Mouse (Mus musculus) limb, embryonic 10.5 days (tissue): ENCODE results near the gene Vax2. TPM values are rescaled to one million over a fixed set of nuclear protein-coding genes. Genes with fewer than 3 reads are reported as not detected.

Source experiments
- DNase-seq: peaks from one replicate; pipeline ENCODE4 v3.0.0-alpha.2; 2017; ENCODE audit warnings: low spot score
- H3K27ac ChIP-seq: fragments of 300-500 bp; sonication (generic); 2 replicates; pipeline ENCODE4 v1.5.1; 2016; ENCODE audit warnings: mild to moderate bottlenecking
- H3K27me3 ChIP-seq: fragments of 300-500 bp; sonication (generic); 2 replicates; pipeline ENCODE4 v1.6.1; 2016; ENCODE audit warnings: low read depth, mild to moderate bottlenecking; ENCODE audit not compliant: poor library complexity, severe bottlenecking
- H3K36me3 ChIP-seq: fragments of 300-500 bp; sonication (generic); 2 replicates; pipeline ENCODE4 v1.6.1; 2016; ENCODE audit warnings: mild to moderate bottlenecking, moderate library complexity
- H3K4me1 ChIP-seq: fragments of 300-500 bp; sonication (generic); 2 replicates; pipeline ENCODE4 v1.6.1; 2016
- H3K4me3 ChIP-seq: fragments of 300-500 bp; sonication (generic); 2 replicates; pipeline ENCODE4 v1.5.1; 2016; ENCODE audit warnings: mild to moderate bottlenecking, moderate library complexity
- H3K9me3 ChIP-seq: fragments of 300-500 bp; sonication (generic); replicated peaks from 2 replicates; pipeline ENCODE4 v1.6.1; 2016; ENCODE audit warnings: mild to moderate bottlenecking
- WGBS: fragments of 180-500 bp; shearing (Covaris S2); methylation state at CpG from one replicate; pipeline ENCODE4 v1.1.7; 2016; 5-methylcytosine and 5-hydroxymethylcytosine counted together
- polyA plus RNA-seq: library from polyadenylated mRNA; unstranded; fragments of >200 nt; fragmentation: Nextera tagmentation; extraction: Ambion mirVana; gene quantifications from 2 replicates; pipeline ENCODE4 v1.2.1, GENCODE M21; 2016

The Vax2 gene
- polyA plus RNA-seq, 1 experiment from 2014 or later = 6.3 TPM

DNA sequence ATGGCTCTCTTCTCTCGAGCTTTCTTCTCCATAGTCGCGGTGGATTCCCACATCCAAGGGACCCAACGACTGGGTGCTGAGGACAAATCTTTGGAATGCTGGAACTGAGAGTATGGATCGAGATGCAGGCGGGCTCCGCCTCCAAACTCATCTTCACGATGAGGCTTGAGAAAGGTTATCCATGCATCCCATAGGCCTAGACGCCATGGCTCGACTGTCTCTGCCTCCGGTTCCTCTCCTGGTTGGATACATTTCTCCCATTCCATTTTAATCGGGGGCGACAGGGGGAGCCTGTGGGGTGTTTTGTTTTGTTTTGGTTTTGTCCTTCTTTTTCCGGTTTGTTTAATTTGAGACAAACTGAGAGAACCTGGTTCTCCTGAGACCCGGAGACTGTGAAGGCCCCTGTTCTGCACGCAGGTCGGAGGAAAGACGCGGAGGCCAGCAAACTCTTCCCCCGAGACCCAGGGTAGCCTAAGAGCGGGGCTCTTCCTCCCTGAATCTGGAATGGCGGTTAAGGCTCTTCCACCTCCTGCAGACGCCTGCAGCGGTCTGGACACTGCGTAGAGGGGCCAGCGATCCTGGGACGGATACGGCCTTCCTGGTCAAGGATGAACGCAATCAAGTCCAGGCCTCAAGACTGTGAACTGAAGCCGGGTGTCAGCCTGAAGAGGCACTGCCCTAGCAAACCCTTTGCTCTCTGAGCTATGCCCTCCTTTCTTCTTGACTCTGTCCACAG, 4.6 kb downstream of the Vax2 start:
- WGBS = 2% methylated on average over 30 of the region's 30 CpGs
- peaks cover 100% of the 10 kb centered on the region for H3K27me3 ChIP-seq
- no peaks in the 10 kb centered on the region for H3K9me3 ChIP-seq
- peak overlapping the region; percentile 31 for H3K4me3 ChIP-seq
- H3K4me1 ChIP-seq = peaks cover 46% of the 10 kb centered on the region
- H3K36me3 ChIP-seq = no peaks in the 10 kb centered on the region
- no peak overlapping the region for H3K27ac ChIP-seq
- peak; percentile 61 for DNase-seq

DNA sequence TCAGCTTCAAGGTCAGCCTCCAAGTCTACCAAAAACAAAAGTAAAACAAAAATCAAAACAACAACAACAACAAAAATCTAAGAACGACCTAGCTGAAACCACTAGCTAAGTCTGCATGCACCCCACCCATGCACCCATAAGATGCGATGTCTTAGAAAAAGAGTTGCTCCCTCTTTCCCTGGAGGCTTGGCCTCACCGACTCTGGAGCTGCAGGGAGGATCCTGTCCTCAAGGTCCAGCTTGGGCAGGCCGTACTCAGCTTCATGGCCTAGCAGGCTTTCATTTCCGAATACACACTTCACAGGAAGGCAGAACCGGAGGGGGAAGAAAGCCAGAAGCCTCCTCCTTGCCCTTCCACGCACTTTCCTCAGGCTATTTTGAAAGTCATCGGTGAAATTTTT, 6.0 kb downstream of the Vax2 start:
- under 1% methylated on average over 8 of the region's 8 CpGs for WGBS
- Histone ChIP-seq H3K27me3 (peaks cover 100% of the 10 kb centered on the region), H3K36me3 (no peaks in the 10 kb centered on the region), H3K27ac (no peak overlapping the region), H3K4me1 (peaks cover 32% of the 10 kb centered on the region), H3K9me3 (no peaks in the 10 kb centered on the region), H3K4me3 (no peak overlapping the region)
- DNase-seq = peak; percentile 48

GRCm38 (mm10) chr6:83722526-83722925, 11.5 kb downstream of the Vax2 start:
- Histone ChIP-seq H3K4me3 (no peak overlapping the region), H3K27ac (no peak overlapping the region), H3K9me3 (no peaks in the 10 kb centered on the region), H3K4me1 (0 out of 2 replicates have a peak, but pooled peaks cover 4% of the 10 kb centered on the region), H3K27me3 (peaks cover 68% of the 10 kb centered on the region), H3K36me3 (no peaks in the 10 kb centered on the region)
- no peak for DNase-seq
- 25% methylated on average over 6 of the region's 6 CpGs for WGBS

- Histone ChIP-seq H3K4me1 (0 out of 2 replicates have a peak, but pooled peaks cover 4% of the 10 kb centered on the region), H3K27me3 (peaks cover 43% of the 10 kb centered on the region), H3K36me3 (no peaks in the 10 kb centered on the region), H3K4me3 (no peak overlapping the region), H3K27ac (no peak overlapping the region), H3K9me3 (no peaks in the 10 kb centered on the region)
- no peak for DNase-seq
- WGBS = 44% methylated on average over 4 of the region's 4 CpGs
These were observed 16.1 kb downstream of the Vax2 start for GRCm38 (mm10) chr6:83727178-83727577.

- WGBS = 93% methylated on average over 3 of the region's 3 CpGs
- DNase-seq = peak; percentile 42
- Histone ChIP-seq H3K9me3 (no peaks in the 10 kb centered on the region), H3K4me3 (no peak overlapping the region), H3K27ac (no peak overlapping the region), H3K36me3 (no peaks in the 10 kb centered on the region), H3K27me3 (peaks cover 38% of the 10 kb centered on the region; the same call in 1 of the 2 replicates), H3K4me1 (no peaks in the 10 kb centered on the region)
These were observed 17.4 kb downstream of the Vax2 start for GRCm38 (mm10) chr6:83728488-83728887.

DNA sequence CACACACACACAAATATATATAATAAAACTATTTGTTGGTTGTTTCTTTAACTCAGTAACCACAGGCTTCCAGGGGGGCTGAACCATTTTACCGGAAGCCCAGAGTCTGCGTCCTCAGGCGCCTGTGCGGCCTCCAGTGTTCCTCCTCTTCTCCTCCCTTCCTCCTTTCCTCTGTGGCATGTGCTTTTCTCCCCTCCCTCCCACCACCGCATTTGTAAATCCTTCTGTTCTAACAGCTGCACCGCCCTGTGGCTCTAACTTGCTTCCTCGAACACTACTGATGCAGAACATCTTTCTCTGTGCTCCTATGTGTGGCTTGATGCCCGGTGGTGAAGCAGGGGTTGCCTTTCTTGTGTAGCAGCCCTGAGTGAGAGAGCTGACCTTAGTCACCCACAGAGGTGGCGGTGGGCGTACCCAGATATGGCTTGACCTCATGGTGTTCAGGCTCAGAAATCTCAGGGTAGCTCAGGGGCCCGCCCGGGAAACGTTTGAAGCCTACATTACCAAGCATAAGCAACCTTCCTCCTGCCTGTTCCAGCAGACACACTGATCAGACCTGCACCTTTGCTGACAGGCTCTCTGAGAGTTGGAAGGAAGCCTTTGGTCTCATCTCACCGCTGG, 18.4 kb downstream of the Vax2 start:
- WGBS = 71% methylated on average over 14 of the region's 14 CpGs
- no peak for DNase-seq
- Histone ChIP-seq H3K9me3 (0 out of 2 replicates have a peak, but pooled peaks cover 2% of the 10 kb centered on the region), H3K36me3 (0 out of 2 replicates have a peak, but pooled peaks cover 4% of the 10 kb centered on the region), H3K27ac (no peak overlapping the region), H3K27me3 (peaks cover 32% of the 10 kb centered on the region; the same call in 1 of the 2 replicates), H3K4me1 (no peaks in the 10 kb centered on the region), H3K4me3 (no peak overlapping the region)

GRCm38 (mm10) chr6:83731128-83731527, 20.1 kb downstream of the Vax2 start:
- 25% methylated on average over 5 of the region's 5 CpGs for WGBS
- Histone ChIP-seq H3K36me3 (0 out of 2 replicates have a peak, but pooled peaks cover 4% of the 10 kb centered on the region), H3K4me1 (no peaks in the 10 kb centered on the region), H3K9me3 (0 out of 2 replicates have a peak, but pooled peaks cover 2% of the 10 kb centered on the region), H3K4me3 (no peak overlapping the region), H3K27me3 (peaks cover 27% of the 10 kb centered on the region; the same call in 1 of the 2 replicates), H3K27ac (no peak overlapping the region)
- peak; percentile 87 for DNase-seq

DNA sequence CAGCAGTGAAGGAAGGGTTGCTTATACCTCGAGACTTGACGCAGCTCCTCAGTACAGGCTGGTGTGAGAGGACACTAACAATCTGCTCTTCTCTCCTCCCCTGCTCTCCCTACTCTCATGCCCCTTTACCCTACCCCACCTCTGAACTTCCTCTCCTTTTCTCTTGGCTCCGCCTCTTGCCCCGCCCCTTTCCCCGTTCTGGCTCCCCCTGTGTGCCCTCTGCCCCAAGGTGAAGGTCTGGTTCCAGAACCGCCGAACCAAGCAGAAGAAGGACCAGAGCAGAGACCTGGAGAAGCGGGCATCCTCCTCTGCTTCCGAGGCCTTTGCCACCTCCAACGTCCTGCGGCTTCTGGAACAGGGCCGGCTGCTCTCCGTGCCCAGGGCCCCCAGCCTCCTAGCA, 26.2 kb downstream of the Vax2 start:
- 31% methylated on average over 13 of the region's 13 CpGs for WGBS

GRCm38 (mm10) chr6:83738596-83738995, 27.5 kb downstream of the Vax2 start:
- Histone ChIP-seq H3K9me3 (0 out of 2 replicates have a peak, but pooled peaks cover 2% of the 10 kb centered on the region), H3K4me1 (peaks cover 8% of the 10 kb centered on the region), H3K27me3 (peaks cover 35% of the 10 kb centered on the region), H3K36me3 (0 out of 2 replicates have a peak, but pooled peaks cover 4% of the 10 kb centered on the region), H3K27ac (no peak overlapping the region), H3K4me3 (no peak overlapping the region)
- DNase-seq = no peak
- 86% methylated on average over 6 of the region's 6 CpGs for WGBS

More for the DNA sequence above, 26.2 kb downstream of the Vax2 start:
- Histone ChIP-seq H3K4me3 (0 out of 2 replicates have a peak overlapping the region, but pooled peaks have one; percentile 12), H3K9me3 (0 out of 2 replicates have a peak, but pooled peaks cover 2% of the 10 kb centered on the region), H3K36me3 (0 out of 2 replicates have a peak, but pooled peaks cover 4% of the 10 kb centered on the region), H3K4me1 (peaks cover 8% of the 10 kb centered on the region), H3K27ac (0 out of 2 replicates have a peak overlapping the region, but pooled peaks have one; percentile 6), H3K27me3 (peaks cover 25% of the 10 kb centered on the region)
- no peak for DNase-seq

GRCm38 (mm10) chr6:83742761-83743160, 31.7 kb downstream of the Vax2 start, which contains the start of gene Atp6v1b1:
Gene Atp6v1b1 (plus strand): TSS chr6:83742990.
- DNase-seq = no peak
- Histone ChIP-seq H3K4me3 (no peak within 1 kb of the TSS), H3K4me1 (peaks cover 18% of the 10 kb centered on the region), H3K9me3 (no peaks in the 10 kb centered on the region), H3K27me3 (peaks cover 61% of the 10 kb centered on the region), H3K36me3 (no peaks in the 10 kb centered on the region), H3K27ac (no peak within 1 kb of the TSS)
- 61% methylated on average over 5 of the region's 5 CpGs for whole genome bisulfite sequencing

DNA sequence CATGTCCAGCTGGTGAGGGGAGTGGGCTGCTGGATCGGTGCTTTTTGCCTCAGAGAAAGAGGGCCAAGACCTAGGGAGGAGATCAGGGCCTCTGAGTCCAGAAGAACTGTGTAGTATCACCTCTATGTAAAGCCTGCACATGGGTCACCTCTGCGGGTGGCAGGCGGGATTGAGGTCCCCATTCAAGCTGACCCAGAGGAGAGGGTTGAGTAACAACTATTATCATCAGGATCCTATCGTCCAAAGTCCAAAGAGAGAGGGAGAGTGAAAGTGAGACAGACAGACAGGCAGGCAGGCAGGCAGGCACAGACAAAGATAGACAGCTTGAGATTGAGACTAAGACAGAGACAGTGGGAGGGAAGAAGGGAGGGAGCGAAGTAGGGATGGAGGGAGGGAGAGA, 32.1 kb downstream of the Vax2 start:
- DNase-seq = no peak
- Histone ChIP-seq H3K4me1 (peaks cover 18% of the 10 kb centered on the region), H3K27me3 (peaks cover 64% of the 10 kb centered on the region), H3K9me3 (no peaks in the 10 kb centered on the region), H3K4me3 (no peak overlapping the region), H3K27ac (no peak overlapping the region), H3K36me3 (no peaks in the 10 kb centered on the region)
- WGBS = 62% methylated on average over 5 of the region's 5 CpGs

DNA sequence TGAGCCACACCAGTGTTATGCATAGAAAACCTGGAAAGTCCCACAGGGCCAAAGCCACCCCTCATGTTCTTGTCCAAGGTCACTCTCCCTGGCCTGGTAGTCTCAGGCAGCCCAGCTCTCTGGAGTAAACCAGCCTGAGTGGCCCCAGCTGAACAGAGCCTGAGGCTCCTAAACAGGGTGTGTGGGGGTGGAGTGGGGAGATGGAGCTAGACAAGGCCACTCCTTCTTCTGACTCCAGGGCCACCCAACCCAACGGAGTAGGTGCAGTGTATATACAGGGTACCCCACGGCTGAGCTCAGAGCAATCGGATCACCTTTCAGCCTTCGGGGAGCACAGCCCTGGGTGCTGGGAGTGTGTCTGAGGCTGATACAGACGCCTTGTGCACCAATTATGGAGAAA, 33.1 kb downstream of the Vax2 start:
- Histone ChIP-seq H3K27me3 (peaks cover 68% of the 10 kb centered on the region), H3K27ac (no peak overlapping the region), H3K9me3 (no peaks in the 10 kb centered on the region), H3K36me3 (no peaks in the 10 kb centered on the region), H3K4me3 (no peak overlapping the region), H3K4me1 (peaks cover 26% of the 10 kb centered on the region)
- 72% methylated on average over 5 of the region's 5 CpGs for WGBS
- DNase-seq = no peak

GRCm38 (mm10) chr6:83744557-83744956, 33.5 kb downstream of the Vax2 start:
- peaks cover 68% of the 10 kb centered on the region for H3K27me3 ChIP-seq
- H3K27ac ChIP-seq = no peak overlapping the region
- no peaks in the 10 kb centered on the region for H3K36me3 ChIP-seq
- no peak overlapping the region for H3K4me3 ChIP-seq
- H3K4me1 ChIP-seq = peaks cover 30% of the 10 kb centered on the region
- 62% methylated on average over 5 of the region's 5 CpGs for WGBS
- no peaks in the 10 kb centered on the region for H3K9me3 ChIP-seq
- no peak for DNase-seq
